Mouse (Mus musculus): ENCODE measurements around the gene Atp8b2.

- TF ChIP-seq CTCF (IDR thresholded peaks at IDR 0.05; ENCODE audit: low read depth) (0 out of 2 replicates have a peak, but pooled peaks have one; percentile 36), EP300 (IDR thresholded peaks at IDR 0.05; ENCODE audit: low read depth) (no peak)
Observed at GRCm38 (mm10) chr3:89945026-89945425, 18.3 kb downstream of the Atp8b2 start.
